Mouse (Mus musculus): Measurements from ENCODE around the gene Camkmt.

Camkmt gene

DNA sequence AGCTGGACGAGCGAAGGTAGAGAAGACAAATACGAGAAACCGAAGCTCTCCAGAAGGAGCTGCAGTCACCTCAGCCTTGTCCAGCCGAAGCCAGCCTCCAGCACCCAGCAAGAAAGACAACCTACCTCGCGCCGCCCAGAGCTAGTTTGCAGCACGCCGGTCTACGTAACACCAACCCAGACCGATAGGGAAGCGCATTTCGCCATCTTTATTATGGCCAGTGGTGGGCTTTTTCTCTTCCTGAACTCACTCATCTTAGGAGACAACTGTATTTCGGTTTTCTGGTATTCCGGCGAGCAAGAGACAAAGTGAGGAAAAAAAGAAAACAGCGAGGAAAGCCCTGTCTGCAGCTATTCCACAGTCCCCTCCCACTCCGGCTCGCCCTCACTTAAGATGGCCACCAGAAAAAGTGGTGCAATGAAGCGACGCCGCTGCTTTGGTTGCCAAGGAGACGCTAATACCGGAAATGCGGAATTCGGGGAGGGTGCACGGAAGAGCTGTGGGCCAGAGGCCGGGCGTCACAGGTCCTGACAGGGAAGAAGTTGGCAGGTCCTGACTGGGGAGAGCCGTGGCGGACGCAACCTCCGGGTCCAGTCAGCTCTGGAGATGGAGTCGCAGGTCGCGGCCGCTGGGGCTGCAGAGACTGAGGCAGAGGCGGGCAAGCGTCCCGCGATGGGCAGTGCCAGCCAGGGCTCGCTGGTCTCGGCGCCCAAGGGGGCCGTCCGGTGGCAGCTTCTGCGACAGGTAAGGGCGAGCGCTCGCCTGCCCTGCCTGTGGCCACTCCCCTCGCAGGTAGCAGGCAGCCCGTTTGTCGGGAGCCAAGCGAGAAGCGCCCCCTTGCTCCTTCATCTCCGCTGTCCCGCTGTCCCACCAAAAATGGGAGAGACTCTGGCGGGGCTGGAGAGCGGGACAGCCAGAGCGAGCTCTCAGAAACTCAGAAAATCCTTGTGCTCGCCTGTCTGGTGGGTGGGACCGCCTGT, at the start of gene Camkmt, which contains the start of gene Prepl:
Gene Camkmt (plus strand): TSS at position 433 of the 980 bp plus-strand sequence.
Gene Prepl (minus strand): TSS at position 122 of the 980 bp plus-strand sequence.
- CTCF ChIA-PET, result no interaction called here

DNA sequence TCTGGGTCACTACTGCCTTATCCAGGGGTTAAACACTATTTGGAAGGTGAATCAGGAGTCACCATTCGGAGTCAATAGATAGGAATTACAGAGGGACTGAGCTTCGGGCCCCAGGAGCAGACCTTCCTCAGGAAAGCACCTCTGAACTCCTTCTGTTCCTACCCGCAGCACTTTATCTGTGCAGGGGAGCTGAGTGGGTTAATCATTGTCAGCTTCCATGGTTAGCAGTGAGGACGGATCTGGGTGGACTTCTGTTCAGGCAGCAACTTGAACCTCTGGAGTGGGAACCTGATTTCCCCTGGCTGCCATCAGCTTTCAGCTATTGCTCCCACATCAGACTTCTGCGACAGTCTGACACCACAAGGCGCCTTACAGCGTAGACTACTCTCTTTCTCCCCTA, 49.4 kb upstream of the Camkmt start:
- CTCF ChIA-PET, result no interaction called here

DNA sequence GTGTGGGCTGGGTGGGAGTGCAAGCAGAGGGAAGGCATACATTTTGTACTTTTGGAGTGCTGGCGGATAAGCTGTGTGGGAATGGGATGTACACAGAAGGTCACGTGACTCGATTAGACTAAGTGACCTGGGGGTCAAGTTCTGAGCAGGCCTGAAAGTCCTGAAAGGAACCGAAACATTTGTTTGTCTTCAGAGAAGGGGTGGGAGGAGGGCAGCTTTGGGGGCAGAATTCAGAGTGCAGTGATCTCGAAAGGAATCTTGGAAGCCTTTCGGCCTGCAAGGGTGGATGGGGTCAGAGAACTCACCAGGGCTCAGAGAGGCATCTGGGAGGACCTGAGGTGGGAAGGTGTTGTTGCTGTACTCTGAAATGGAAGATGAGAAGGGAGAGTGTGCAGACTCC, 47.9 kb upstream of the Camkmt start:
- CTCF ChIA-PET, result no interaction called here

DNA sequence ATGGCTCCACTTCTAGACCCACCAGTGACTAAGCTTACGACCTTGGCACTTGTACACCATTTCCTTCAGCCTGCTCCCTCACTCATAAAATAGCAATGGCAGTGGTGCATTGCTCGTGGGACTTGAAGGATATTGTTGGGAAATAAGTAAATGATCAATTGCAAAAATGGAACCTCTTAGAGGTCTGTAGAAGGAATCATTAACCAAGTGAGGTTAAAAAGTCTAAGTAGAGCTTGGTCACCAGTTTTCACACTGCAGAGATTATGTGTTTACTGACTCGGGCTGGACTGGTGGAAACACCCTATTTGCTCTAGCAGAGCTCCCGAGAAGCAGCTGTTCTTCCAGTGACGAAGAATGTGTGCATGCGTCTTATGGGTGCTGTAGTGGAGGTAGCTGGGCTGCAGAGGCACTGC, 46.9 kb upstream of the Camkmt start:
- CTCF ChIA-PET, result no interaction called here

DNA sequence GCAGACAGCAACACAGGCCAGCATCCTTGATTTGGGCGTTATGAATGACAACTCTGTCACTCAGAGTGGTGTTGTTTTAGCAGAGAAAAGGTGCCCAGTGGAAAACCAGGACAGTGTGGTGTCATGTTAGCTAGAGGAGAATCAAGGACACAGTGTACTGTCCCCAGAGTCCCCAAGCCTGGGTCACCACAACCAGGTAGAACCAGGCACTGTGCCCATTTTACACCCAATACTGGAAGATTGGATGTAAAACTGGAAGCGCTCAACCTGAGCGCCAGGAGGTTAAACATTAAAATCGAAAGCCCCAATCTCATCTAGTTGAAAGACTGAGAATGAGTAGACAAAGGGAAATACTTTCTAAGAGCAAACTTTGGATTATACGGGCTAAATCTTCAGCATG, 45.9 kb upstream of the Camkmt start:
- CTCF ChIA-PET, result no interaction called here

DNA sequence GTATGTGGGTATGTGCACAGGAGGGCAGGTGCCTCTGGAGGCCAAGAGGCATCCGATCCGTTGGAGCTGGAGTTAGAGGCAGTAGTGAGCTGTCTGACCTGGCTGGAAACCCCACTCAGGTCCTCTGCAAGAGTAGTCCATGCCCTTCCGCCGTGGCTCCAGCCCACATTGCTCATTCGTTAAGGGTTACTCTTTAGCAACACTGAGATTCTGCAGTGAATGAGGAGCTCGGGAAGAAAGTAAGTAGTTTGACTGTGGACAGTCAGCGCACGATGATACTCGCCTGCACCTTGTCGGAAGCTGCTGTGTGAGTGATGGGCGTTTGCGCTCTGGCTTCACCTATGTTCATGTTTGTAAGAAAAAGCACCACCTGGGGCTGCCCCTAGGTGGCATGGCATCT, 45.2 kb upstream of the Camkmt start:
- CTCF ChIA-PET, result no interaction called here

DNA sequence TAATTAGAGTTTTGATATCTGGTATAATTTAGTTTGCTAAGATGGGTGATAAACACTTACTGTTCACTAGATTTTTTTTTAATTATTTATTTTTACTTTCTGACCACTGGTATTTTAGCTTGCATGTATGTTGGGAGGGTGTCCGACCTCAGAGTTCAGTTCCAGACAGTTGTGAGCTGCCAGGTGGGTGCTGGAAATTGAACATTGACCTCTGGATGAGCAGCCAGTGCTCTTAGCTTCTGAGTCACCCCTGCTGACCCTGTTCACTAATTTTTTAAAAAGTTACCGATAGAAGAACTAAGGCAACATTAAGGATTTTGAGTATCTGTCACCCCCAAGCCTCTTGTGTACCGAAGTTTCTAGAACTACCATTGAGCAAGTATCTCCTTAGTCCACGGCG, 42.0 kb upstream of the Camkmt start:
- CTCF ChIA-PET, result no interaction called here

DNA sequence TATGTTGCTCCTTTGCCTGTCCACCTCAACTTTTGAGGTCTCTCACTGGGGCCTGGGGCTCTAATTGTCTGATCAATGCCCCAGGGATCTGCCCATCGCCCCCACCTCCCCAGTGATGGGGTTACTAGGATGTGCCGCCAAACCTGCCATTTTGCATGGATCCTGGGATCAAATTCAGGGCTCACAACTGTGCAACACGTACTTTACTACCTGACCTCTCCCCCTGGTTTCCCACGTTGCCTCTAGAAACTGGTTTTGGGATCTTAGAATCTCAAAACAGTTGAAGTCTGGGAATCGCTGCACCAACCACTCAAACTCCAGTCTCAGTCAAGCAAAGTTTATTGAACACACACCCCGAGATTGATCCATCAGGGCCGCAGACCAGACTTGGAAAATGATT, 32.1 kb upstream of the Camkmt start:
- CTCF ChIA-PET, result interaction anchor here (0.6 to 0.7 kb wide), 2 partner anchors 26 to 489 kb away, joined by 6 to 7 read pairs; no protein-coding TSS in a partner anchor

DNA sequence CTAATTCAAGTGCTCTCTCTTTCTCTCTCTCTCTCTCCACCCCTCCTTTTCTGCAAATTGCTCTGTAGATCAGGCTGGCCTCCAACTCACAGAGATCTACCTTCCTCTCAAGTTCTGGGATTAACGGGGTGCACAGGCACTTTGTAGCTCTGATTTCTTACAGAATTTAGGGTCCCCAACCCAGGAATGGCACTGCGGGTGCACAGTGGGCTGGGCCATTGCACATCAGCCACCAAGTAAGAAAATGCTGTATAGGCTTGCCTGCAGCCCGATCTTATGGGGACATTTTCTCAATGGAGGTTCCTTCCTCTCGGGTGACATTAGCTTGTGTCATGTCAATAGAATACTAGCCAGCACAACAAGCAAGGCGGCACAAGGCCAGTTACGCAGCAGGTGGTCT, 31.2 kb upstream of the Camkmt start:
- CTCF ChIA-PET, result interaction anchor here (0.7 kb wide), 1 partner anchor 490 kb away, joined by 7 read pairs; no protein-coding TSS in a partner anchor

DNA sequence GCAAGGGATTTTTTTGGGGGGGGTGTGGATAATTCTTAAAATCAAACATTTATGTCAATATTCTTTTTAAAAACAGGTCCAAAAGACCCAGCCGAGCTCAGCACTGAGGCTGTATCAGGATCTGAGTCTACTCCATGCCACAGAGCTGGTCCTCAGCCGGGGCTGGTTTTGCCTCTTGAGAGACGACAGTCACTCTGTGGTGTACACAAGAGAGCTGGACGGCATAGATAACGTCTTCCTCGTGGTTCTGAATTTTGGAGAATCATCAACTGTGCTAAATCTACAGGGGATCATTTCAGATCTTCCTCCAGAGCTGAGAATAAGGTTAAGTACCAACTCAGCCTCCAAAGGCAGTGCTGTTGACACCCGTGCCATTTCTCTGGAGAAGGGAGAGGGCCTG, 26.8 kb upstream of the Camkmt start:
- CTCF ChIA-PET, result no interaction called here

DNA sequence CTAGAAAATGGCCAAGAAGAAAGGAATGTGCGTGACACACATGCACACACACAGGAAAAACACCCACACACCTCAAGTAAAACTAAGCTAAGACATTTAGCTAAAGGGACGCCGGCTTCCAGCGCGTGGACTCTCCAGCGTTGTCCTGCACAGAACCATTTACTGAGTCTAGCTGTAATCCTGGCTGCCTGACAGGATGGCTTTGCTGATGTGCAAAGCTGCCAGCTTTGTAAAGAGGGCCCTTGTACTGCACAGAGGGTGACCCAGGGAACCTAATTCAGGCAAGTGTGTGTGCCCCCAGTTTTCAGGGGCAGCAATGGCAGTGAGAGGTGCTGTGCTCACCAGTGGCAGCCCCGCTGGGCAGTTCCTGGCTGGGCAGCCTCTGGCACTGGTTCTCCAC, 23.0 kb upstream of the Camkmt start:
- CTCF ChIA-PET, result no interaction called here

DNA sequence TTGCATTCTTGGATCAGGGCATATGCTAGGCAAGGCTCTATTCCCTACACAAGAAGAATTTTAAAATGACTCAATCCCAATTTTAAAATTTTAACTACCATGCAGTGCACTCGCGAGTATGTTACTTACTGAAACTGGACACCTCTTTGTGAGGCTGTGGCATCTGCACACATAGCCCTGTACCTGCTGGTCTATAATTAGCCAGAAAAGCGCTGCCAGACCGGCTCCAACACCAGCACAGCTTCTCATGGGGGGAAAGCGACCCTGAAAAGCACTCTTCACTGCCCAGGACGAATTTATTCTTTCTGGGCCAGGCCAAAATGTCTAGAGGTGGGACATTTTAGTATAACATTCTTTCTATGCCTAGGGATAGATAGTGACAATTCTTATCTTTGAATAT, 19.7 kb upstream of the Camkmt start:
- CTCF ChIA-PET, result no interaction called here

DNA sequence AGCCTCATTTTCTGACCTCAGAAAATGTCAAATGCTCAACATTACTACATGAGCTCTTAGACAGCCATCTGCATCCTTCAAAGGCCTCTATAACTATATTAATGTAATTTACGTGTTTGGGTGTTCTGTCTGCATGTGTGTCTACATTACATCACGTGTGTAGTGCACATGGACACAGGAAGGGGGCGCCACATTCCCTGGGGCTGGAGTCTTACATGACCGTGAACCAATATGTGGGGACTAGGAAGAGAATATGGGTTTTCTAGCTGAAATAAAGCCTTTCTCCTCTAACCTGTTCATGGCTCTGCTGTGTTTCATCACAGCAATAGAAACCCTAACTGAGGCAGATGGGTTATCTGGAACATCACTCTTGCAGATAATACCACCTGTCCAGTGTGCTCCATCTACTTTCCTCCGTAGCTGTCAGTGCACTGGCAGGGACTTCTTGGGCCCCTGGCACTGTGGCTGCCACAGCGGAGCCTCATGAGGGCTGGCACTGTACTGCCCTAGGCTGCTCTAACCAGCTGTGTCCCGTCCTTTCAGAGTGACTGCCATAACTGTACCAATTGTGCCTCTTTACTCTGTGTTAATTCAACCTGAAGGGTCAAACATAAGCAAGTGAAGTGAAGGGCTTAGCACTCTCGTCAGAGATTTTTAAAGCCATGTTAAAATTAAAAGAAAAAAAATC, 19.1 kb upstream of the Camkmt start:
- CTCF ChIA-PET, result no interaction called here

DNA sequence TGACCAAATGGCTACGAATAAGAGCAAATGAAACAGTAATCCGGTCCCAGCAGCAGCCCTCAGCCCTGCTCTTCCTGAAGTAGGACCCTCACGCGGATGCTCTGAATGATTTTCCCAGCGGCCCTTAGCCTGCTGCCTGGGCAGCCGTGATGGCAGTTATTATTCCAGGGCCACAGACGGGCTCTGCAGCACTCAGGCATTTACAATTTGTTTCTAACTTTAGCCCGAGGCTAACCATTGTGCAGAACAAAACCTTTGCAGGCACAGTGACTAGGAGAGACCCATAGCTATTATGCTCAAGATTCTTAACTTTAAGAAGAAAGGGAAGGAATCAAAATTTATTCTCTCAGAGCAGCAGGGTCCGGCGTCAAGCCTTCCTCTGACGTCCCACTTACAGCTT, 18.0 kb upstream of the Camkmt start:
- CTCF ChIA-PET, result no interaction called here

DNA sequence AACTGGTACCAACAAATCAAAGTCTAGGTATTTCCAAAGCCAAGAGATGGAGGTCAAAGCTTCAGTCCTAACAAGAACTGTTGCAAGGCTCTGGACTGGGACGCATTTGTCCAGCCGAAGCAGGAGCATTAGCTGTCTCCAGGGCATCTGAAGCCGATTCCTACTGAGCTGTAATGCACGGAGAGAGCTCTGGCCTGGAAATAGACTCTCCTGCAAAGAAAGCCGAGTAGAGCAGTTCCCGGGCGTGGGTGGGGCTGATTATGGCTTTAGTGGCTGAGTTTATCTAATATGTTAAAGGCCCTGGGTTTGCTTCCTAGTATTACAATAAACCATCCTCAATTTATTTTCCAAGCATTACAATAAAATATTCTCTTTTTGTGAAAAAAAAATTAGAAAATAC, 17.1 kb upstream of the Camkmt start:
- CTCF ChIA-PET, result no interaction called here

DNA sequence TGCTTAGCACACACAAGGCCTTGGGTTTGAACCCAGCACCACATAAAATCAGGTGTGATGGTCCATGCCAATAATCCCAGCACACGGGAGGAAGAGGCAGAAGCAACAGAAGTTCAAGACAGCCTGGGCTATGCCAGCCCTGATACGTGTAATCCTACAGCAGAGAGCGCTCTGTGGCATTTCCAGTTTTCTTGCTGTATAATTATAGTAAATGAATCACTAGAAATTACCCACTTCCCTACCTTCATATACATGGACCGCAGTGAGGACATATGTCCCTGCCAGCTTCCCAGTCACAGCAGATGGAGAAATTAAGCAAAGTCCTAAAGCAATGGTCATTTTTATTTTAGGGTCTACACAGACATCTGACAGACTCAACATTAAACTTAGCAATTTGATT, 16.3 kb upstream of the Camkmt start:
- CTCF ChIA-PET, result no interaction called here

DNA sequence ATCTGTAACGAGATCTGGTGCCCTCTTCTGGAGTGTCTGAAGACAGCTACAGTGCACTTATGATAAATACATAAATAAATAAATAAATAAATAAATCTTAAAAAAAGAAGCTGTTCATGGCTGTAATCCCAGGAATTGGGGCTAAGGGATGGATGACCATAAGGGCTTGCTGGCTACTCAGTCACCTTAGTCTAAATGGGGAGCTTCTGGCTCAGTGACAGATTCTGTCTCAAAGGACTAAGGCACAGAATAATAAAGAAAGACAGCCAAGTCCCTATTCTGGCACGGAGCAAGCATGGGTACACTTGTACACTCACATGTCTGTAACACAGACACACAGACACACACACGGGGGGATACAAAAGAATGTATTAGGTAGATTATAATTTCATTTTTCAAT, 11.1 kb upstream of the Camkmt start:
- CTCF ChIA-PET, result no interaction called here

DNA sequence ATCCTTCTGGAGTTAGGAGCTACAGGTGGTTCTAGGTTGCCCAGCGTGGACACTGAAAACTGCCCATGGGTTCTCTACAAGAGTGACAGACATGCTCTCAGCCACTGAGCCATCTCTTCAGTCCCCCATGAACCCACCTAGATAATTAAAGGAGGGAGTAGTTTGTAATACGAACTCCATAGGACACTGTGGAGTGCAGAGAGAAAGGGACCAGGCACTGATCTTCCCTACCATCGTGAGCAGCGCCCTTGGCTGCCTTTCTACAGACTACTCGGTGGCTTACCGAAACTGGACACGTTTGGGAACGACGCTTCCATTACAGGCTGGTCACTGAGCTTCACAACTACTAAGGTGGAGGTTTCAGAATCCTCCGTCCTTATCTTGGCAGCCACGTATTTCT, 9.6 kb upstream of the Camkmt start:
- CTCF ChIA-PET, result no interaction called here

DNA sequence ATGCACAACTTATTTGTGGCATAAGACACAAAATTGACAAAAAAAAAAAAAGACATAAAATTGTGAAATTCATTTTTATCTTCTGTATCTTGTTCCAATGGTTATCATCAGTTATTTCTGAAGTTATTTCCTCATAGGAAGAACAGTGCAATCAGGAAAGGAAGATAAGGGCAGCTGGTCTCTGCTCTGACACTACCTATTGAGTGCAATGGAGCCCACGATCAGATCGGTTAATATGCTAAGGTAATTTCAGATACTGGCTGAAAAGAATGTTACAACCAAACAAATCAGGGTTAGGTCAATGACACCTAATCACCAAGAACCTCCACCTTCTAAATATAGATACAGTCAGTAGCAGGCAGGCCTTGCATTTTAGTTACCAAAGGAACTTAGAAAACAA, 5.0 kb upstream of the Camkmt start:
- CTCF ChIA-PET, result no interaction called here

DNA sequence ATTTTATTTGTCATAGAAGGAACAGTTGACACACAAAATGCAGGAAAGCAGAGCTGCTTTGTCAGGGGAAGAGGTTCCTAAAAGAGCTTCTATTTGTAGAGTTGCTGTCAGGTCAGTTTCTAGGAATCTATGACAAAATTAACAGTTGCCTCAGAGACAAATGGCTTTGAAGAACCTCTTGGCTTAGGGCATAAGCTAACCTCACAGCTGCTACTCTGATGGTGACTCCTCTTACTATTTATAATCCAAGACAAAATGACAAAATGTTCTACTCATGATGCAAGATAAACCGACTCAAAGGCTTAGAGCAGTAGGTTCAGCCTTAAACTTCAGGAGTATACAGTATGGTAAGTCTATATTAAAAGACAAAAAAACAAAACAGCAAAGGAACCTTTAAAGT, 3.9 kb upstream of the Camkmt start:
- CTCF ChIA-PET, result no interaction called here

DNA sequence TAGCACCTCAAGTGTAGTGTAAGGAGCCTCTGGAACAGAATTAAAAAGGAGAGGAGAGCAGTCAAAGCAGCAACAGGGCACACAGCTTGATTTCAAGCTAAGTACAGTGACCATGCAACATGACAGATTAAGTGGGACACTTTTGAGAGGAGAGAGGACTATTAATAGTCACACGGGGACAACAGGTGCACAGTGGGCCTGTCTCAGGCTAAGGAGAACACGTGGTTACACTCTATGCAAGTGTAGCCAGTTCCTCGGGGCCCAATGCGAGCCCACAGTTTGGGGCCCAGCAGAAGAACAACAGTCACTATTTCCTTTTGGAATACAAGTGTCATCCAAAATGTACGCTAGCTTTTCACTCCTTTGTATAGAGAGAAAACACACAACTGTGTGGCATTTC, 2.8 kb upstream of the Camkmt start:
- CTCF ChIA-PET, result interaction anchor here (1.1 kb wide), 1 partner anchor 209 kb away, joined by 3 read pairs; no protein-coding TSS in a partner anchor

DNA sequence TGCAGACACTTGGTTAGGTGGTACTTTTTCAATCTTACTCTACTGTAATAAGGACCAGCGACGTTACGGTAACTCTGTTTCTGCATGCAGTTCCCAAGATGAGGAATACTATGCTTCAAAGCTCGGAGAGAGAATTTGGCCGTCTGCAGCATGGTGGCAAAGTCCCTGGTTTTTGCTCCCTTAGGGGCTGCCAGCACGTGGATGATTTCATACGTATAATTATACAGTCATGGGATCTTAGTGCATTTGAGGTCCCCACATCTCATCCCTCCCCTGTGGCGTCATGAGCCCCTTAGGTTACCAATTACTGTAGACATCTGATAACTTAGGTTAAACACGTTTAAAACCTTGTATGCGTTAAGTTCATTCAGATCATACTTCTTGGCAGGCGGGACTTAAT, 2.0 kb upstream of the Camkmt start:
- CTCF ChIA-PET, result interaction anchor here (1.1 kb wide), 1 partner anchor 210 kb away, joined by 3 read pairs; no protein-coding TSS in a partner anchor

DNA sequence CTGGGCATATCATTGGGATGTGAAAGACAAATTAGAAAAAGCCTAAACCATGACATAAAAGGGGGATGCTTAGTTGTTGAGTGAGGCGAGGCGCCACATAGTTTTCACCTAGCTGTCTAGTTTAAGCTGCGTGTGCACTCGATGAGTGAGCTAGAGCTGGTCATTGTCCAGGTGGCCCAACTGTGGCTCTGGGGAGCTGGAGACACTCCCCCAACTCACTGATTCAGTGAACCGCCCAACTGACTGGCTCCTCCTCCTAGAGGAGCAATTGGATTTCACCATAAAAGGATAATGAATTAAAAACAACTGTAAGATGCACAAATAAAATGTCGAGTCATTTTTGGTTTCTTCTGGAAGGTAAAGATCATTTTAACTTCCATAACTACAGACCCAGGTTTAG, 1.3 kb upstream of the Camkmt start:
- CTCF ChIA-PET, result no interaction called here

Data from spleen, embryonic (tissue).